Mouse (Mus musculus) frontal cortex, postnatal 14 days (tissue): ENCODE data around the gene Peli1.
"Not testable (repeated sequence)": the region's sequence is repeated elsewhere in the genome, so short reads cannot be mapped to it uniquely, and the experiment has no call there.

ENCODE experiments used
- DNase-seq, 2 experiments: peaks; one replicate each; pipeline ENCODE4 v3.0.0; 2022; ENCODE audit warnings: low spot score in 2 of 2

Gene Peli1

GRCm38 (mm10) chr11:21151672-21152071 is 60.6 kb downstream of the Peli1 start:
- no peak for DNase-seq

- no peak for DNase-seq
Observed at GRCm38 (mm10) chr11:21153111-21153510, 62.0 kb downstream of the Peli1 start.

GRCm38 (mm10) chr11:21157595-21157994 is 66.5 kb downstream of the Peli1 start:
- no peak for DNase-seq

- no peak for DNase-seq
Observed at GRCm38 (mm10) chr11:21162093-21162492, 71.0 kb downstream of the Peli1 start.

GRCm38 (mm10) chr11:21163143-21163542 is 72.1 kb downstream of the Peli1 start:
- DNase-seq = no peak

- no peak for DNase-seq
Observed at GRCm38 (mm10) chr11:21163673-21164072, 72.6 kb downstream of the Peli1 start.

GRCm38 (mm10) chr11:21164312-21164993 is 73.4 kb downstream of the Peli1 start:
- DNase-seq = no peak

GRCm38 (mm10) chr11:21164994-21165560 is 74.0 kb downstream of the Peli1 start:
- DNase-seq = no peak

GRCm38 (mm10) chr11:21166495-21167096 is 75.5 kb downstream of the Peli1 start:
- DNase-seq = no peak

GRCm38 (mm10) chr11:21168828-21169607 is 77.9 kb downstream of the Peli1 start:
- no peak for DNase-seq

GRCm38 (mm10) chr11:21169608-21169860 is 78.4 kb downstream of the Peli1 start:
- DNase-seq = not testable (repeated sequence)

- no peak for DNase-seq
Observed at GRCm38 (mm10) chr11:21172281-21172680, 81.2 kb downstream of the Peli1 start.

GRCm38 (mm10) chr11:21173926-21174325 is 82.8 kb downstream of the Peli1 start:
- DNase-seq = no peak

- peak in 1 of 2 experiments; percentile 35 for DNase-seq
Observed at GRCm38 (mm10) chr11:21174396-21174795, 83.3 kb downstream of the Peli1 start.

- DNase-seq = no peak
Observed at GRCm38 (mm10) chr11:21175063-21175462, 84.0 kb downstream of the Peli1 start.

- no peak for DNase-seq
Observed at GRCm38 (mm10) chr11:21176491-21176890, 85.4 kb downstream of the Peli1 start.

- DNase-seq = peak in 1 of 2 experiments; percentile 32
Observed at GRCm38 (mm10) chr11:21178343-21178742, 87.3 kb downstream of the Peli1 start.

GRCm38 (mm10) chr11:21178998-21179645 is 88.0 kb downstream of the Peli1 start:
- no peak for DNase-seq

GRCm38 (mm10) chr11:21179873-21180272 is 88.8 kb downstream of the Peli1 start:
- not testable (repeated sequence) for DNase-seq

- no peak for DNase-seq
Observed at GRCm38 (mm10) chr11:21180650-21181049, 89.6 kb downstream of the Peli1 start.

- no peak for DNase-seq
Observed at GRCm38 (mm10) chr11:21181616-21182015, 90.5 kb downstream of the Peli1 start.

- no peak for DNase-seq
Observed at GRCm38 (mm10) chr11:21182709-21183108, 91.6 kb downstream of the Peli1 start.
